Mouse (Mus musculus): ENCODE data around the gene Ccdc13. TPM values are rescaled to one million over a fixed set of nuclear protein-coding genes. Genes with fewer than 3 reads are reported as not detected.

Ccdc13 gene
- polyA plus RNA-seq, 1 experiment from 2014 or later: 0.81 TPM

GRCm38 (mm10) chr9:121794972-121795539, 44.2 kb downstream of the Ccdc13 start:
- Histone ChIP-seq H3K27me3 (replicated peaks; ENCODE audit: control insufficient read depth, insufficient read depth, low read length) (no peaks in the 10 kb centered on the region), H3K36me3 (ENCODE audit: control insufficient read depth, insufficient read depth, low read length) (no peaks in the 10 kb centered on the region), H3K9me3 (ENCODE audit: control insufficient read depth, low read length) (no peaks in the 10 kb centered on the region), H3K27ac (ENCODE audit: low read length) (no peak overlapping the region), H3K4me1 (ENCODE audit: control insufficient read depth, insufficient read depth, low read length) (peaks cover 13% of the 10 kb centered on the region), H3K4me2 (ENCODE audit: low read depth, low read length) (no peak overlapping the region), H3K4me3 (ENCODE audit: low read length) (no peak overlapping the region), H3K9ac (ENCODE audit: low read depth, low read length) (no peak overlapping the region)
- 46% methylated on average over 1 of the region's 1 CpGs for WGBS
- no peak for ATAC-seq

- 44% methylated on average over 24 of the region's 24 CpGs for WGBS
- peak; percentile 27; the same call in 1 of the 2 replicates for ATAC-seq
- Histone ChIP-seq H3K36me3 (ENCODE audit: control insufficient read depth, insufficient read depth, low read length) (no peaks in the 10 kb centered on the region), H3K4me2 (ENCODE audit: low read depth, low read length) (0 out of 2 replicates have a peak within 1 kb of the TSS, but pooled peaks have one; percentile 4), H3K4me3 (ENCODE audit: low read length) (no peak within 1 kb of the TSS), H3K4me1 (ENCODE audit: control insufficient read depth, insufficient read depth, low read length) (peaks cover 5% of the 10 kb centered on the region; the same call in 1 of the 2 replicates), H3K27ac (ENCODE audit: low read length) (no peak within 1 kb of the TSS; the same call in 1 of the 2 replicates), H3K9me3 (ENCODE audit: control insufficient read depth, low read length) (no peaks in the 10 kb centered on the region), H3K9ac (ENCODE audit: low read depth, low read length) (no peak within 1 kb of the TSS), H3K27me3 (replicated peaks; ENCODE audit: control insufficient read depth, insufficient read depth, low read length) (no peaks in the 10 kb centered on the region)
These were observed 47.3 kb downstream of the Ccdc13 start, which contains the start of gene Hhatl for GRCm38 (mm10) chr9:121791757-121792521. Gene Hhatl (minus strand): TSS chr9:121792507.

DNA sequence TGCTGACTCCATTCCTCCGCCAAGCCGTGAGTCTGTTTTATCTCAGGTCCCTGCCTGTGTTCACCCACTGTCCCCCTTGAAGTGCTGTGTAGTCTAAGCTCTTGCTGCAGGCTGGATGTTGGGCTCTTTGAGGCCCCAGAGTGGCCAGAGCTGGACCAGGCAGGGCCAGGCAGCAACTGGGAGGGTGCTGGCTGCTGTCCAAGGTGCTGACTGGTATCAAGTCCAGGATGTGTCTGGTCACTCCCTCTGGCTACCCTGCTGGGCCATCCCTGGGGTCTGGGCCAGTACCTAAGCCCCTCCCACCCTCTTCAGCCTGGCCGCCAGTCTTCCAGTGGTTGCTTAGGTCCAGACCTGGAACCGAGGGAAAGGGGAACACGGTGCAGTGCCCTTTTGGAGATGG, 48.1 kb downstream of the Ccdc13 start:
- Histone ChIP-seq H3K4me2 (ENCODE audit: low read depth, low read length) (0 out of 2 replicates have a peak overlapping the region, but pooled peaks have one; percentile 4), H3K27ac (ENCODE audit: low read length) (no peak overlapping the region; the same call in 1 of the 2 replicates), H3K4me1 (ENCODE audit: control insufficient read depth, insufficient read depth, low read length) (peaks cover 5% of the 10 kb centered on the region; the same call in 1 of the 2 replicates), H3K4me3 (ENCODE audit: low read length) (no peak overlapping the region), H3K36me3 (ENCODE audit: control insufficient read depth, insufficient read depth, low read length) (no peaks in the 10 kb centered on the region), H3K27me3 (replicated peaks; ENCODE audit: control insufficient read depth, insufficient read depth, low read length) (no peaks in the 10 kb centered on the region), H3K9me3 (ENCODE audit: control insufficient read depth, low read length) (no peaks in the 10 kb centered on the region), H3K9ac (ENCODE audit: low read depth, low read length) (no peak overlapping the region)
- WGBS: 21% methylated on average over 5 of the region's 5 CpGs
- peak; percentile 36 for ATAC-seq

GRCm38 (mm10) chr9:121786359-121786758, 52.9 kb downstream of the Ccdc13 start:
- Histone ChIP-seq H3K27ac (ENCODE audit: low read length) (no peak overlapping the region), H3K9ac (ENCODE audit: low read depth, low read length) (no peak overlapping the region)
- WGBS: 87% methylated on average over 2 of the region's 2 CpGs

GRCm38 (mm10) chr9:121785261-121785660, 54.0 kb downstream of the Ccdc13 start:
- no peaks in the 10 kb centered on the region for H3K36me3 ChIP-seq (ENCODE audit: control insufficient read depth, insufficient read depth, low read length)
- no peak overlapping the region for H3K4me2 ChIP-seq (ENCODE audit: low read depth, low read length)
- H3K9ac ChIP-seq (ENCODE audit: low read depth, low read length): no peak overlapping the region
- H3K9me3 ChIP-seq (ENCODE audit: control insufficient read depth, low read length): no peaks in the 10 kb centered on the region
- no peak overlapping the region for H3K27ac ChIP-seq (ENCODE audit: low read length)
- H3K27me3 ChIP-seq (replicated peaks; ENCODE audit: control insufficient read depth, insufficient read depth, low read length): no peaks in the 10 kb centered on the region
- no peak overlapping the region for H3K4me3 ChIP-seq (ENCODE audit: low read length)
- H3K4me1 ChIP-seq (ENCODE audit: control insufficient read depth, insufficient read depth, low read length): no peaks in the 10 kb centered on the region; the same call in 1 of the 2 replicates
- WGBS: 81% methylated on average over 8 of the region's 8 CpGs
- ATAC-seq: no peak

More at GRCm38 (mm10) chr9:121786359-121786758, 52.9 kb downstream of the Ccdc13 start:
- no peaks in the 10 kb centered on the region for H3K9me3 ChIP-seq (ENCODE audit: control insufficient read depth, low read length)
- H3K4me2 ChIP-seq (ENCODE audit: low read depth, low read length): no peak overlapping the region
- ATAC-seq: no peak
- peaks cover 5% of the 10 kb centered on the region; the same call in 1 of the 2 replicates for H3K4me1 ChIP-seq (ENCODE audit: control insufficient read depth, insufficient read depth, low read length)
- no peaks in the 10 kb centered on the region for H3K36me3 ChIP-seq (ENCODE audit: control insufficient read depth, insufficient read depth, low read length)
- no peaks in the 10 kb centered on the region for H3K27me3 ChIP-seq (replicated peaks; ENCODE audit: control insufficient read depth, insufficient read depth, low read length)
- no peak overlapping the region for H3K4me3 ChIP-seq (ENCODE audit: low read length)

GRCm38 (mm10) chr9:121784801-121785200, 54.5 kb downstream of the Ccdc13 start:
- no peaks in the 10 kb centered on the region for H3K36me3 ChIP-seq (ENCODE audit: control insufficient read depth, insufficient read depth, low read length)
- ATAC-seq: no peak
- H3K4me1 ChIP-seq (ENCODE audit: control insufficient read depth, insufficient read depth, low read length): no peaks in the 10 kb centered on the region
- H3K9ac ChIP-seq (ENCODE audit: low read depth, low read length): no peak overlapping the region
- H3K27ac ChIP-seq (ENCODE audit: low read length): no peak overlapping the region
- 85% methylated on average over 12 of the region's 12 CpGs for WGBS
- H3K27me3 ChIP-seq (replicated peaks; ENCODE audit: control insufficient read depth, insufficient read depth, low read length): peaks cover 3% of the 10 kb centered on the region; the same call in 1 of the 2 replicates
- no peak overlapping the region for H3K4me2 ChIP-seq (ENCODE audit: low read depth, low read length)
- H3K4me3 ChIP-seq (ENCODE audit: low read length): no peak overlapping the region
- no peaks in the 10 kb centered on the region for H3K9me3 ChIP-seq (ENCODE audit: control insufficient read depth, low read length)

DNA sequence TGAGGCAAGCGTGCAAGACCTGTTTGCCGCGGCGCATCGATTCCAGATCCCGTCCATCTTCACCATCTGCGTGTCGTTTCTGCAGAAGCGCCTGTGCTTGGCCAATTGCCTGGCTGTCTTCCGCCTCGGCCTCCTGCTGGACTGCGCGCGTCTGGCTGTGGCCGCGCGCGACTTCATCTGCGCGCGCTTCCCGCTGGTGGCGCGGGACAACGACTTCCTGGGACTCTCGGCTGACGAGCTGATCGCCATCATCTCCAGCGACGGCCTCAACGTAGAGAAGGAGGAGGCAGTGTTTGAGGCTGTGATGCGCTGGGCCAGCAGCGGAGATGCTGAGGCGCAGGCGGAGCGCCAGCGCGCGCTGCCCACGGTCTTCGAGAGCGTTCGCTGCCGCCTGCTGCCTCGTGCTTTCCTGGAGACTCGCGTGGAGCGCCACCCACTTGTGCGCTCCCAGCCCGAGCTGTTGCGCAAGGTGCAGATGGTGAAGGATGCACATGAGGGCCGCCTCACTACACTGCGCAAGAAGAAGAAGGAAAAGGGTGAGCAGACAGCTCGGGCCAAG, 61.1 kb downstream of the Ccdc13 start:
- H3K36me3 ChIP-seq (ENCODE audit: control insufficient read depth, insufficient read depth, low read length): no peaks in the 10 kb centered on the region
- ATAC-seq: peak; percentile 40; the same call in 1 of the 2 replicates
- H3K4me2 ChIP-seq (ENCODE audit: low read depth, low read length): peak overlapping the region; percentile 54
- H3K27me3 ChIP-seq (replicated peaks; ENCODE audit: control insufficient read depth, insufficient read depth, low read length): peaks cover 36% of the 10 kb centered on the region
- H3K9ac ChIP-seq (ENCODE audit: low read depth, low read length): peak overlapping the region; percentile 30; the same call in 1 of the 2 replicates
- no peaks in the 10 kb centered on the region for H3K9me3 ChIP-seq (ENCODE audit: control insufficient read depth, low read length)
- H3K27ac ChIP-seq (ENCODE audit: low read length): no peak overlapping the region
- WGBS: 11% methylated on average over 54 of the region's 54 CpGs
- peak overlapping the region; percentile 37 for H3K4me3 ChIP-seq (ENCODE audit: low read length)
- H3K4me1 ChIP-seq (ENCODE audit: control insufficient read depth, insufficient read depth, low read length): peaks cover 5% of the 10 kb centered on the region

DNA sequence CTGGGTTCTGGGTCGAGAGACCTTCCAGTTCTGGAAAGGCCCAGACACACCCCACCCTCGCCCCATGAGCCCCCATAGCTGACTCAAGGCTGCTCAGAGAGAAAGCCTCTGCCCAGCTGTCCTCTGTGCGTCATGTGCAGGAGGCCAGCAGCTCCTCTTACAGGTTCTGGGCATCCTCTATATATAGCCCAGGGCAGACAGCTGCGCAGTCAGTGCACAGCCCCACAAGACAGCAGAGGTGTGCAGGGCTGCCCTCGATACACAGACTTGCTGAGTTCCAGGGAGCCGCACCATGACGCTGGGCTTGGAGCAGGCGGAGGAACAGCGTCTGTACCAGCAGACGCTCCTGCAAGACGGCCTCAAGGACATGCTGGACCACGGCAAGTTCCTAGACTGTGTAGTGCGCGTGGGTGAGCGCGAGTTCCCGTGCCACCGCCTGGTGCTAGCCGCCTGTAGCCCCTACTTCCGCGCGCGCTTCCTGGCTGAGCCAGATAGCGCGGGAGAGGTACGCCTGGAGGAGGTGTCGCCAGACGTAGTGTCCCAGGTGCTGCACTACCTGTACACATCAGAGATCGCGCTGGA, 61.7 kb downstream of the Ccdc13 start, which contains the start of gene Klhl40:
TSS of gene Klhl40 (plus strand) at position 124 of the 582 bp plus-strand sequence.
- peak; percentile 36; the same call in 1 of the 2 replicates for ATAC-seq
- no peak within 1 kb of the TSS for H3K27ac ChIP-seq (ENCODE audit: low read length)
- peak within 1 kb of the TSS; percentile 37 for H3K4me3 ChIP-seq (ENCODE audit: low read length)
- H3K27me3 ChIP-seq (replicated peaks; ENCODE audit: control insufficient read depth, insufficient read depth, low read length): peaks cover 36% of the 10 kb centered on the region
- H3K4me1 ChIP-seq (ENCODE audit: control insufficient read depth, insufficient read depth, low read length): peaks cover 5% of the 10 kb centered on the region
- 15% methylated on average over 30 of the region's 30 CpGs for WGBS
- H3K9ac ChIP-seq (ENCODE audit: low read depth, low read length): peak within 1 kb of the TSS; percentile 30; the same call in 1 of the 2 replicates
- H3K9me3 ChIP-seq (ENCODE audit: control insufficient read depth, low read length): no peaks in the 10 kb centered on the region
- peak within 1 kb of the TSS; percentile 54 for H3K4me2 ChIP-seq (ENCODE audit: low read depth, low read length)
- no peaks in the 10 kb centered on the region for H3K36me3 ChIP-seq (ENCODE audit: control insufficient read depth, insufficient read depth, low read length)

DNA sequence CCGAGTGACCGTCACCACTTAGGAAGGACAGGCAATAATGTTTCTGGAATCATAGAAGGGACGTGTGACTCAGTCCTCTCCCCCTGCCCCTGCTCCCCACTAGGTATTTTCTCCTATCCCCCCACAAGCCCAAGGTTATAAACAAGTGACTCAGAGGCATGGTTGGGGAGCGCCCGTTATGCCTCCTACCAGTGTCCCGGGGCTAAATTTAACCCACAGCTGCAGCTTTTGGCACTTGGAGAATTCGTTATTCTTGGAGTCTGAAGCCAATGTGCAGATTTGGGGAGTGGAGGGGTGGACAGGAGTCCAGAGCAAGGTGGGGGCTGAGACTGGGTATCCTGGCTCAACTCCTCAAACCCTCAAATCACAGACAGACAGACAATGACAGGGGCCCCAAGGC, 62.8 kb downstream of the Ccdc13 start:
- 81% methylated on average over 7 of the region's 7 CpGs for WGBS
- no peak overlapping the region for H3K4me3 ChIP-seq (ENCODE audit: low read length)
- H3K27me3 ChIP-seq (replicated peaks; ENCODE audit: control insufficient read depth, insufficient read depth, low read length): peaks cover 36% of the 10 kb centered on the region
- peaks cover 5% of the 10 kb centered on the region for H3K4me1 ChIP-seq (ENCODE audit: control insufficient read depth, insufficient read depth, low read length)
- ATAC-seq: no peak
- no peak overlapping the region for H3K9ac ChIP-seq (ENCODE audit: low read depth, low read length)
- no peak overlapping the region for H3K27ac ChIP-seq (ENCODE audit: low read length)
- no peaks in the 10 kb centered on the region for H3K9me3 ChIP-seq (ENCODE audit: control insufficient read depth, low read length)
- H3K36me3 ChIP-seq (ENCODE audit: control insufficient read depth, insufficient read depth, low read length): no peaks in the 10 kb centered on the region
- H3K4me2 ChIP-seq (ENCODE audit: low read depth, low read length): no peak overlapping the region
